Mouse (Mus musculus) thymus, adult 2 months (tissue): ENCODE measurements at regions not wholly inside any gene's neighbourhood (a gene's known extent, or its start where the extent isn't known, plus 50 kb on each side); places are given as distances from the start of the nearest gene placed in this dataset.

Experiments
- DNase-seq: peaks from one replicate; pipeline ENCODE4 v3.0.0; 2021
- H3K27ac ChIP-seq: fragments of 200-500 bp; 2 replicates; pipeline ENCODE4 v1.5.1; 2012; ENCODE audit warnings: low read length, control low read depth; ENCODE audit not compliant: control insufficient read depth, insufficient read depth
- H3K27me3 ChIP-seq: fragments of 200-500 bp; 2 replicates; pipeline ENCODE4 v1.6.1; 2012; ENCODE audit warnings: mild to moderate bottlenecking, low read length, moderate library complexity, mixed read lengths; ENCODE audit not compliant: control insufficient read depth, insufficient read depth
- H3K36me3 ChIP-seq: fragments of 200-500 bp; 2 replicates; pipeline ENCODE4 v1.6.1; 2012; ENCODE audit warnings: mild to moderate bottlenecking, low read length, moderate library complexity; ENCODE audit not compliant: control insufficient read depth, insufficient read depth
- H3K4me1 ChIP-seq: fragments of 200-500 bp; replicated peaks from 2 replicates; pipeline ENCODE4 v1.6.1; 2012; ENCODE audit warnings: low read length; ENCODE audit not compliant: control insufficient read depth, insufficient read depth
- H3K4me3 ChIP-seq: fragments of 200-500 bp; 2 replicates; pipeline ENCODE4 v1.5.1; 2012; ENCODE audit warnings: mild to moderate bottlenecking, low read length, control low read depth, moderate library complexity; ENCODE audit not compliant: control insufficient read depth, insufficient read depth
- CTCF ChIP-seq: fragments of 200-500 bp; IDR thresholded peaks from 2 replicates; pipeline ENCODE4 v1.5.1; 2012; ENCODE audit warnings: mild to moderate bottlenecking, control low read depth, low read length, moderate library complexity, borderline replicate concordance; ENCODE audit not compliant: control insufficient read depth, poor library complexity, insufficient read depth; ENCODE audit errors: extremely low read depth
- POLR2A ChIP-seq: fragments of 200-500 bp; IDR thresholded peaks from 2 replicates; pipeline ENCODE4 v1.6.1; 2012; ENCODE audit warnings: mild to moderate bottlenecking, low read length, control low read depth, moderate library complexity; ENCODE audit not compliant: control insufficient read depth, poor library complexity, insufficient read depth; ENCODE audit errors: extremely low read depth
- WGBS: fragments of 180-500 bp; shearing (Covaris S2); methylation state at CpG from one replicate; pipeline ENCODE4 v1.1.7; 2018; 5-methylcytosine and 5-hydroxymethylcytosine counted together

DNA sequence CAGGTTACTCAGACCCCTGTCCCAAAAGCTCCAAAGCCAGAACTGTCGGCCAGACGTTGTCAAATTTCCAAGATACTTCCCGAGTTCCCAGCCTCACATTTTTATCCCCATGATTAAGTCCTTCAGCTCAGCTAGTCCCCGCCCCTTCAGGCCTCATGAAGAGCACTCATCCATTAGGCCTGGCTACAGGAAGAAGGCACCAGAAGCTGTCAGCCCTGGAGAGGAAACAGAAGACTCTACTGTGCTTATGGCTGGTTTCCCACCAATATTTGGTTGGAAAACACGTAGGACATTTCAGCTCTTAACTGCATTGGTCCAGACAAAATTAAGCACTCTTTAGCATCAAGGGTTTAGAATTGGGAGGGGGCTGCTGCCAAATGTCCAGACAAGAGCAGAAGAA lies 195.8 kb upstream of the Pkdcc start:
- TF ChIP-seq POLR2A (no peak), CTCF (no peak)
- no peaks in the 10 kb centered on the region for H3K36me3 ChIP-seq
- no peaks in the 10 kb centered on the region for H3K4me1 ChIP-seq
- no peaks in the 10 kb centered on the region for H3K27me3 ChIP-seq
- no peak for DNase-seq
- WGBS: 85% methylated on average over 5 of the region's 5 CpGs
- no peak overlapping the region for H3K27ac ChIP-seq
- H3K4me3 ChIP-seq: no peak overlapping the region

DNA sequence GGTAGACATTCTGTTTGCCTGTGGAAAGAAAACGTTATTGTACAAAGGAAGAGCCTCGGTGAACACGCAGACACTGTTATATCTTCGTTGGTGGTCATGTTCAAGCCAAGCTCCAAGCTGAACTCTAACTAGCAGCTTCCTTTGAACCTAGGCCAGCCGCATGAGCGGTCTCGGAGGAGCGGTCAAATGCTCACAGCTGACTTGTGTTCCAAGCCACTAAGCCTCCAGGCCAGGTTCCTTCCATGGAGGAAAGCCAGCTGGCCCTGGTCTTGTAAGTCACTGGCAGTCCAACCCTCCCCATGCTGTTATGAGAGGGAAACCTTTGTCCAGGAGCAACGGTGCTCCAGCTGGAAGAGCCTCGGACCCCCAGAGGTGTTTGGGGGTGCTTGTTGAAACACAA lies 194.5 kb upstream of the Pkdcc start:
- 83% methylated on average over 10 of the region's 10 CpGs for WGBS
- H3K27me3 ChIP-seq: no peaks in the 10 kb centered on the region
- no peak for TF ChIP-seq CTCF
- TF ChIP-seq POLR2A: no peak
- H3K27ac ChIP-seq: no peak overlapping the region
- no peaks in the 10 kb centered on the region for H3K36me3 ChIP-seq
- DNase-seq: no peak
- no peak overlapping the region for H3K4me3 ChIP-seq
- no peaks in the 10 kb centered on the region for H3K4me1 ChIP-seq

DNA sequence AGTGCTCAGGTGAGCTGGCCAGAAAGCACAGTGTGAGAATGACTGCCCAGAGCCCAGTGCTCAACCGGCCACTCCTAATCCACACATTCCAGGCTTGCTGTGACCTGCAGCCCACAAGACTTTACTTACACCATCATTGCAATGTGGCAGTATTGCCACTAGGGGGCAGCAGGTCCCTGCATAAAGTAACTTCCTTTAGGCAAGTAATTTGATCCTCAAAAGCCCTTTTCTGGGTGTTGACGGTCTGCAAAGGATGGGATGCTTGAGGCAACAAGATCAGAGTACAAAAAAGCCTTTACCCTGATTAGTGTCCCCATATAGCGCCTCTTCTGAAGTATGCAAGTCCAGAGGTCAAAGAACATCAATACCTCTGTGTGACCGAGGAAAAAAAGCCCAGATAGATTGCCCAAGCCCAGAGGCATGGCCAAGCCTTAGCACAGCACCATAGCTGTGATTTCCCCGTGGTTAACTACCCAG lies 189.7 kb upstream of the Pkdcc start:
- Histone ChIP-seq H3K4me1 (no peaks in the 10 kb centered on the region), H3K27ac (no peak overlapping the region), H3K27me3 (no peaks in the 10 kb centered on the region), H3K36me3 (no peaks in the 10 kb centered on the region), H3K4me3 (no peak overlapping the region)
- TF ChIP-seq POLR2A (no peak), CTCF (peak; percentile 40; the same call in 1 of the 2 replicates)
- DNase-seq: peak; percentile 74
- 26% methylated on average over 5 of the region's 5 CpGs for WGBS

DNA sequence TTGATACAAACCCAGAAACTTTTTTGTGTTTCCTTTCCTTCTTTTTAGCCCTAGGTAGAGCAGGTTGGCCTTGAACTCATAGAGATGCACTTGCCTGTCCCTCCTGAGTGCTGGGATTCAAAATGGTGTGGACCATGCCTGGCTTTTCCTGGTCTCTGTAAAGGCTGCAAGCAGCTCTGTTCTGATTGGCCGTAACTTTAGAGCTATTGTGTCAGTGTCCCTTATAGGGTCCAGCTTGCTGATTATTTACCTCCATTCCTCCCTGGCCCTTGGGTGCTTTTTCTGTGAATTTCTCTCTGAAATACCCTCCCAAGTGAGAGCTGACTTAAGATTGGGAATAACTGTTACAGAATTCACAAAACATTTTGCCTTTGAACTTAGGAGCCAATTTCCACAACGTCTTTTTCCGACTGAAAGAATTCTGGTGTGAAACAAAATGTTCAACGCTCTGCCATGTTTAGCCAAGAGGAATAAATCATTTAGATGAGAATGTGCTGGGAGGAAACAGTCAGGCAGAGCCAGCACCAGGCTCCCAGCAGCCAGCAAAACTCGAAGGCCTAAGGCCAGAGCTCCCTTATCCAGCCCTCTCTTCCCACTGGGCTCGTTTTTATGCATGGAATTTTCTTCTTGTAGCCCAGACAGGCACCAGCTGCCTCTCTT lies 180.0 kb upstream of the Pkdcc start:
- no peaks in the 10 kb centered on the region for H3K36me3 ChIP-seq
- no peak for TF ChIP-seq POLR2A
- TF ChIP-seq CTCF: no peak
- H3K4me1 ChIP-seq: no peaks in the 10 kb centered on the region
- no peak for DNase-seq
- 79% methylated on average over 6 of the region's 6 CpGs for WGBS
- H3K4me3 ChIP-seq: no peak overlapping the region
- H3K27ac ChIP-seq: no peak overlapping the region
- no peaks in the 10 kb centered on the region for H3K27me3 ChIP-seq

DNA sequence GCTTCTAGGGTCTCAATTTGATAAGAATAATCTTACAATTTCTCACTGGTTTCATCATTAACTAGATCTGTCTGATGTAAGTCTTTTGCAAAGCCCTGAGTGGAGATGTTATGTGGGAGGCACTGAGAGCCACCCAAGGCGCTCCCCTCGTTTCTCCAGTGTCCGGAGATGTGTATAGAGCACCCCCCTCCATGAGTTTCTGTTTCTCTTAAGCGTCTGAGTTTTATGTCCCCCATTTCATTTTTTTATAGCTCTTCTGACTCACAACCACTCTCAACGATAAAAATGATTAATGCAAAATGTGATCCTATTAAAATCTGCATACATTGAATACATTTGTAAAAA lies 179.5 kb upstream of the Pkdcc start:
- H3K4me3 ChIP-seq: no peak overlapping the region
- no peak for DNase-seq
- TF ChIP-seq CTCF (no peak), POLR2A (no peak)
- 88% methylated on average over 5 of the region's 5 CpGs for WGBS
- no peaks in the 10 kb centered on the region for H3K27me3 ChIP-seq
- no peaks in the 10 kb centered on the region for H3K36me3 ChIP-seq
- no peaks in the 10 kb centered on the region for H3K4me1 ChIP-seq
- no peak overlapping the region for H3K27ac ChIP-seq

DNA sequence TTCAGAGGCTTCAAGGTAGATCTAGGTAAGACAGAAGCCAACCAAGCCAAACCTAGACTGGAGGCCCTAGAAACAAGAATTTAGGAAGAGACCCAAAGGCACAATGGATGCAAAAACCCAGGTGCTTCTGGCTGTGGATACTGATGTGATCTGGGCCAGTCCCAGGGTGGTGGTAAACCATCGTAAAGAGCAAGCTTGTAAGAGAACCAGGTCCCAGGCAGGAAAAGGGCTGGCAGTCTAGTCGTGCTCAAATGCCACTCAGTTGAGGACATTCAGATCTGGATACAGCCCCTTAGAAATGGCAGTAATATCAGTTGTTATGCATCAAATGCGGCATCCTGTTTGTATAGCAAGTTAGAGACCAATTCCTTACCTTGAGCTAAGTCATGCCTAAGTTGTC lies 175.5 kb upstream of the Pkdcc start:
- WGBS: 94% methylated on average over 3 of the region's 3 CpGs
- H3K27me3 ChIP-seq: no peaks in the 10 kb centered on the region
- no peak for TF ChIP-seq POLR2A
- no peak for TF ChIP-seq CTCF
- no peaks in the 10 kb centered on the region for H3K4me1 ChIP-seq
- H3K36me3 ChIP-seq: no peaks in the 10 kb centered on the region
- no peak for DNase-seq
- no peak overlapping the region for H3K4me3 ChIP-seq
- no peak overlapping the region for H3K27ac ChIP-seq

DNA sequence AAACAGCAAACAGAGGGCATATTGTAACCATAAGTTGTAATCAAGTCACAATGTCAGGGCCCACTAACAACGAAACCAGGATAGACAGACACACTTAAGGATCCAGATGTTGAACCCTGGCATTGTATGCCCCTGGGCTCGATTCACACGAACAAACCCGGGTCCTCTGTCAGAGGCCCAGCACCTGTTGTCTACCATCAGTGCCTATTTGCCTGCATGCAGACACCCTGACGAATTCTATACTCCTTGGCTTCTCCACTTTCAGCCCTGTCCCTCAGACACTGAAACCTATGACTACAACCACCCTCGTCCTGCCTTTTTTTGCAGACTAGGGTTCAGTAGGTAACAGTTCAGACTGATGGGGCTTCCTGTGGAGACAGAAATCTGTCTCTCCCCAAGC lies 170.6 kb upstream of the Pkdcc start:
- TF ChIP-seq POLR2A (no peak), CTCF (no peak)
- Histone ChIP-seq H3K27ac (no peak overlapping the region), H3K4me1 (no peaks in the 10 kb centered on the region), H3K4me3 (no peak overlapping the region), H3K27me3 (no peaks in the 10 kb centered on the region), H3K36me3 (no peaks in the 10 kb centered on the region)
- WGBS: 89% methylated on average over 6 of the region's 6 CpGs
- no peak for DNase-seq
